Mouse (Mus musculus): ENCODE measurements at regions not wholly inside any gene's neighbourhood (a gene's known extent, or its start where the extent isn't known, plus 50 kb on each side); places are given as distances from the start of the nearest gene placed in this dataset.

GRCm38 (mm10) chr6:68977959-68978358 lies 1442.4 kb upstream of the Tacstd2 start:
- TF ChIP-seq ZNF384 (IDR thresholded peaks at IDR 0.05; ENCODE audit: low read depth, low read length) (no peak), HCFC1 (IDR thresholded peaks at IDR 0.05; ENCODE audit: borderline replicate concordance, insufficient read depth, low read length) (no peak)
